Mouse (Mus musculus): ENCODE measurements around the gene Ccdc102a.
A peak's percentile ranks its signal among the peaks of the same experiment; 100 is the strongest.

The Ccdc102a gene

GRCm38 (mm10) chr8:94917851-94918495, at the start of gene Ccdc102a:
TSS of gene Ccdc102a (minus strand) at chr8:94918098.
- no peak for ATAC-seq (ENCODE audit: low TSS enrichment)

- no peak for ATAC-seq (ENCODE audit: low TSS enrichment)
These were observed 49.7 kb upstream of the Ccdc102a start for GRCm38 (mm10) chr8:94967554-94967953.

- no peak for ATAC-seq (ENCODE audit: low TSS enrichment)
These were observed 49.2 kb upstream of the Ccdc102a start for GRCm38 (mm10) chr8:94967071-94967470.

- no peak for ATAC-seq (ENCODE audit: low TSS enrichment)
These were observed 48.7 kb upstream of the Ccdc102a start for GRCm38 (mm10) chr8:94966578-94966977.

GRCm38 (mm10) chr8:94964828-94965227, 46.9 kb upstream of the Ccdc102a start:
- no peak for ATAC-seq (ENCODE audit: low TSS enrichment)

- ATAC-seq (ENCODE audit: low TSS enrichment) = no peak
These were observed 44.3 kb upstream of the Ccdc102a start for GRCm38 (mm10) chr8:94962201-94962600.

- no peak for ATAC-seq (ENCODE audit: low TSS enrichment)
These were observed 38.2 kb upstream of the Ccdc102a start for GRCm38 (mm10) chr8:94956078-94956574.

- ATAC-seq (ENCODE audit: low TSS enrichment) = peak; percentile 85
These were observed 37.2 kb upstream of the Ccdc102a start for GRCm38 (mm10) chr8:94954921-94955758.

GRCm38 (mm10) chr8:94954368-94954737, 36.5 kb upstream of the Ccdc102a start:
- ATAC-seq (ENCODE audit: low TSS enrichment) = no peak

- ATAC-seq (ENCODE audit: low TSS enrichment) = no peak
These were observed 35.9 kb upstream of the Ccdc102a start for GRCm38 (mm10) chr8:94953624-94954367.

GRCm38 (mm10) chr8:94952086-94952485, 34.2 kb upstream of the Ccdc102a start:
- ATAC-seq (ENCODE audit: low TSS enrichment) = no peak

- no peak for ATAC-seq (ENCODE audit: low TSS enrichment)
These were observed 32.6 kb upstream of the Ccdc102a start for GRCm38 (mm10) chr8:94950458-94950857.

- ATAC-seq (ENCODE audit: low TSS enrichment) = peak; percentile 81
These were observed 32.1 kb upstream of the Ccdc102a start for GRCm38 (mm10) chr8:94950046-94950445.

GRCm38 (mm10) chr8:94949010-94949409, 31.1 kb upstream of the Ccdc102a start:
- no peak for ATAC-seq (ENCODE audit: low TSS enrichment)

GRCm38 (mm10) chr8:94948421-94948820, 30.5 kb upstream of the Ccdc102a start:
- ATAC-seq (ENCODE audit: low TSS enrichment) = no peak

- ATAC-seq (ENCODE audit: low TSS enrichment) = peak; percentile 88
These were observed 27.3 kb upstream of the Ccdc102a start for GRCm38 (mm10) chr8:94945185-94945584.

- ATAC-seq (ENCODE audit: low TSS enrichment) = no peak
These were observed 24.7 kb upstream of the Ccdc102a start for GRCm38 (mm10) chr8:94942566-94942965.

GRCm38 (mm10) chr8:94935172-94935571, 17.3 kb upstream of the Ccdc102a start:
- ATAC-seq (ENCODE audit: low TSS enrichment) = no peak

GRCm38 (mm10) chr8:94933918-94934317, 16.0 kb upstream of the Ccdc102a start:
- no peak for ATAC-seq (ENCODE audit: low TSS enrichment)

GRCm38 (mm10) chr8:94928227-94928626, 10.3 kb upstream of the Ccdc102a start:
- ATAC-seq (ENCODE audit: low TSS enrichment) = no peak

- no peak for ATAC-seq (ENCODE audit: low TSS enrichment)
These were observed 5.5 kb upstream of the Ccdc102a start, which contains the start of gene Adgrg5 for GRCm38 (mm10) chr8:94923405-94923804. TSS of gene Adgrg5 (plus strand) at chr8:94923694.

- ATAC-seq (ENCODE audit: low TSS enrichment) = no peak
These were observed 4.7 kb upstream of the Ccdc102a start for GRCm38 (mm10) chr8:94922602-94923001.
